Mouse (Mus musculus) frontal cortex, adult 2 months (tissue): Measurements from ENCODE around the gene Hmg20a. TPM values are rescaled to one million over a fixed set of nuclear protein-coding genes. Genes with fewer than 3 reads are reported as not detected.

Experiments used
- DNase-seq, 2 experiments: peaks; one replicate each; pipeline ENCODE4 v3.0.0; 2022; ENCODE audit warnings: low spot score in 1 of 2; ENCODE audit errors: extremely low spot score in 1 of 2
- polyA plus RNA-seq: library from polyadenylated mRNA; depleted of rRNA; stranded (reverse); fragments of >200 nt; gene quantifications from 2 replicates; pipeline ENCODE4 v1.2.3, GENCODE M21; 2012; rRNA removed

Hmg20a gene
- polyA plus RNA-seq, 1 experiment = 64.2 TPM

GRCm38 (mm10) chr9:56515110-56515509 is 96.7 kb downstream of the Hmg20a start:
- DNase-seq = no peak

GRCm38 (mm10) chr9:56516219-56516618 is 97.8 kb downstream of the Hmg20a start:
- DNase-seq = no peak

GRCm38 (mm10) chr9:56516692-56517263 is 98.4 kb downstream of the Hmg20a start:
- no peak for DNase-seq

GRCm38 (mm10) chr9:56522281-56522680 is 103.9 kb downstream of the Hmg20a start:
- no peak for DNase-seq

- DNase-seq = no peak
These were observed 109.5 kb downstream of the Hmg20a start for GRCm38 (mm10) chr9:56527951-56528350.

GRCm38 (mm10) chr9:56531991-56532390 is 113.6 kb downstream of the Hmg20a start:
- DNase-seq = no peak

GRCm38 (mm10) chr9:56533916-56534315 is 115.5 kb downstream of the Hmg20a start:
- DNase-seq = no peak

GRCm38 (mm10) chr9:56534727-56535126 is 116.3 kb downstream of the Hmg20a start:
- no peak for DNase-seq

- DNase-seq = no peak
These were observed 117.0 kb downstream of the Hmg20a start for GRCm38 (mm10) chr9:56535361-56535760.

GRCm38 (mm10) chr9:56540051-56540450 is 121.6 kb downstream of the Hmg20a start:
- DNase-seq = no peak

GRCm38 (mm10) chr9:56544687-56545475 is 126.5 kb downstream of the Hmg20a start:
- DNase-seq = no peak

Other genes with a start within 250 kb of the Hmg20a start
- gene Peak1, start 542 bp upstream of the Hmg20a start, polyA plus RNA-seq = 11.1 and 13.9 TPM in 2 replicates